Mouse (Mus musculus) erythroblast, adult 5-6 weeks (primary cell): ENCODE data around the gene Gpi1. TPM values are rescaled to one million over a fixed set of nuclear protein-coding genes. Genes with fewer than 3 reads are reported as not detected.

ENCODE experiments used
- ATAC-seq: replicated peaks from 2 replicates; pipeline ENCODE4 v1.8.0; 2016; ENCODE audit warnings: moderate number of reproducible peaks, mild to moderate bottlenecking, moderate TSS enrichment, inconsistent platforms; ENCODE audit not compliant: poor library complexity, low FRiP score, severe bottlenecking
- total RNA-seq, 2 experiments: library from RNA; stranded (forward) in 1 of 2; stranded (reverse) in 1 of 2; fragments of 150-400 nt in 1 of 2; fragments of 200-764, 138-1000 nt in 1 of 2; gene quantifications; 2 replicates each; pipeline versions ENCODE4 v1.2.3 to v1.2.4; 2015 to 2017; ENCODE audit warnings: low replicate concordance in 2 of 2

Gpi1 gene
- total RNA-seq (2015; ENCODE audit: low replicate concordance) (159 and 310 TPM in 2 replicates), total RNA-seq (2017; ENCODE audit: low replicate concordance) (142 and 199 TPM in 2 replicates)

- ATAC-seq, result peak; percentile 64
These were observed at the start of gene Gpi1 for GRCm38 (mm10) chr7:34230116-34230515. Gene Gpi1, minus strand, starts transcription at chr7:34230336.

- no peak for ATAC-seq
These were observed 47.5 kb upstream of the Gpi1 start for GRCm38 (mm10) chr7:34277656-34278055.

- ATAC-seq, result no peak
These were observed 45.9 kb upstream of the Gpi1 start for GRCm38 (mm10) chr7:34276066-34276465.

- no peak for ATAC-seq
These were observed 42.3 kb upstream of the Gpi1 start for GRCm38 (mm10) chr7:34272465-34272864.

GRCm38 (mm10) chr7:34268463-34268862, 38.3 kb upstream of the Gpi1 start:
- no peak for ATAC-seq

- no peak for ATAC-seq
These were observed 36.3 kb upstream of the Gpi1 start for GRCm38 (mm10) chr7:34266421-34266820.

GRCm38 (mm10) chr7:34265876-34266346, 35.8 kb upstream of the Gpi1 start:
- ATAC-seq, result 0 out of 2 replicates have a peak, but pooled peaks have one; percentile 28

GRCm38 (mm10) chr7:34263437-34263836, 33.3 kb upstream of the Gpi1 start:
- ATAC-seq, result no peak

GRCm38 (mm10) chr7:34258407-34258806, 28.3 kb upstream of the Gpi1 start:
- ATAC-seq, result no peak

GRCm38 (mm10) chr7:34257279-34257678, 27.1 kb upstream of the Gpi1 start:
- no peak for ATAC-seq

- no peak for ATAC-seq
These were observed 25.8 kb upstream of the Gpi1 start for GRCm38 (mm10) chr7:34255916-34256315.

GRCm38 (mm10) chr7:34255137-34255536, 25.0 kb upstream of the Gpi1 start:
- ATAC-seq, result no peak

GRCm38 (mm10) chr7:34252030-34252429, 21.9 kb upstream of the Gpi1 start:
- ATAC-seq, result 0 out of 2 replicates have a peak, but pooled peaks have one; percentile 40

- ATAC-seq, result no peak
These were observed 20.6 kb upstream of the Gpi1 start, which contains the start of gene Gm6096 for GRCm38 (mm10) chr7:34250738-34251137. Gene Gm6096, plus strand, starts transcription at chr7:34251038.

GRCm38 (mm10) chr7:34246870-34247499, 16.8 kb upstream of the Gpi1 start:
- ATAC-seq, result no peak

GRCm38 (mm10) chr7:34242176-34242575, 12.0 kb upstream of the Gpi1 start:
- ATAC-seq, result no peak

GRCm38 (mm10) chr7:34238086-34238485, 8.0 kb upstream of the Gpi1 start:
- no peak for ATAC-seq

- ATAC-seq, result no peak
These were observed 5.5 kb upstream of the Gpi1 start for GRCm38 (mm10) chr7:34235602-34236001.

- ATAC-seq, result no peak
These were observed 4.8 kb upstream of the Gpi1 start for GRCm38 (mm10) chr7:34234610-34235561.

- peak; percentile 93 for ATAC-seq
These were observed 3.9 kb upstream of the Gpi1 start for GRCm38 (mm10) chr7:34233909-34234609.
